Mouse (Mus musculus) erythroblast, embryonic 14.5 days (primary cell): ENCODE measurements around the gene Dynlt1f.
"Not testable (repeated sequence)": the region's sequence is repeated elsewhere in the genome, so short reads cannot be mapped to it uniquely, and the experiment has no call there.

ENCODE experiments used
- GATA1 ChIP-seq: IDR thresholded peaks from 2 replicates; pipeline ENCODE4 v1.6.1; 2012; ENCODE audit warnings: low read length, inconsistent platforms, mixed read lengths
- TAL1 ChIP-seq: IDR thresholded peaks from 3 replicates; pipeline ENCODE4 v1.6.1; 2012; ENCODE audit warnings: low read length, inconsistent platforms, mixed read lengths

DNA sequence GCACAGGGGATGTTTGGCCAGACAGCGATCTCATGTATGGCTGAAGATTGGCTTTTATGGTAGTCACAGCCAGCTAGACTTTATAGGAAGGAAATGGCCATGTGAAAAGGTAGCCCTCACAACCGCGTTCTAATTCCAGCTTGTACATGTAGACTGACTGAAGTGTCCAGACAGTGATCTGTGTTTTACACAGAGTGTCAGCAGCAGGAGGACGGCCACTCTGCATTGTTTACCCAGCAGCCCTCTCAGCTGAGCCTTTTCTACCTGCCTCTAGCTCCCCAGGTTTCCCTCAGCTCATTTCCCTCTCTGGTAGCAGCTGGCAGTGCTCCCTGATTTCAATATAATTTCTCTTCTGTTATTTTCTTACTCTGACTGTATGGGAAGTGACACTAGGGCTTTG lies 53.5 kb downstream of the Dynlt1f start:
- not testable (repeated sequence) for TF ChIP-seq GATA1, TAL1
